Mouse (Mus musculus): ENCODE measurements around the gene Uts2r. TPM values are rescaled to one million over a fixed set of nuclear protein-coding genes. Genes with fewer than 3 reads are reported as not detected.

Gene Uts2r
- polyA plus RNA-seq, 1 experiment from 2014 or later, result not detected

- Histone ChIP-seq H3K9ac (no peak overlapping the region), H3K4me3 (replicated peaks) (no peak overlapping the region), H3K27me3 (replicated peaks) (no peaks in the 10 kb centered on the region), H3K36me3 (no peaks in the 10 kb centered on the region), H3K4me1 (peaks cover 3% of the 10 kb centered on the region; the same call in 1 of the 2 replicates), H3K27ac (no peak overlapping the region), H3K9me3 (no peaks in the 10 kb centered on the region), H3K4me2 (no peak overlapping the region)
- WGBS, result 61% methylated on average over 3 of the region's 3 CpGs
- ATAC-seq (ENCODE audit: insufficient read depth, low FRiP score, low read depth), result no peak
Measured at GRCm38 (mm10) chr11:121174234-121174633, 14.2 kb downstream of the Uts2r start.

- peak; percentile 63; the same call in 1 of the 2 replicates for ATAC-seq (ENCODE audit: insufficient read depth, low FRiP score, low read depth)
- Histone ChIP-seq H3K4me1 (peaks cover 3% of the 10 kb centered on the region; the same call in 1 of the 2 replicates), H3K9me3 (no peaks in the 10 kb centered on the region), H3K9ac (no peak overlapping the region), H3K36me3 (no peaks in the 10 kb centered on the region), H3K4me2 (no peak overlapping the region), H3K27ac (no peak overlapping the region), H3K4me3 (replicated peaks) (no peak overlapping the region), H3K27me3 (replicated peaks) (no peaks in the 10 kb centered on the region)
- WGBS, result 57% methylated on average over 12 of the region's 12 CpGs
Measured at GRCm38 (mm10) chr11:121176285-121177270, 16.5 kb downstream of the Uts2r start.

- Histone ChIP-seq H3K36me3 (no peaks in the 10 kb centered on the region), H3K9me3 (no peaks in the 10 kb centered on the region), H3K4me3 (replicated peaks) (no peak overlapping the region), H3K27ac (no peak overlapping the region), H3K4me1 (no peaks in the 10 kb centered on the region), H3K27me3 (replicated peaks) (no peaks in the 10 kb centered on the region), H3K9ac (no peak overlapping the region), H3K4me2 (no peak overlapping the region)
- no peak for ATAC-seq (ENCODE audit: insufficient read depth, low FRiP score, low read depth)
- 85% methylated on average over 3 of the region's 3 CpGs for WGBS
Measured at GRCm38 (mm10) chr11:121189681-121190080, 29.6 kb downstream of the Uts2r start.

- Histone ChIP-seq H3K4me1 (no peaks in the 10 kb centered on the region), H3K4me3 (replicated peaks) (no peak overlapping the region), H3K9me3 (no peaks in the 10 kb centered on the region), H3K27me3 (replicated peaks) (no peaks in the 10 kb centered on the region), H3K4me2 (no peak overlapping the region), H3K9ac (no peak overlapping the region), H3K36me3 (no peaks in the 10 kb centered on the region), H3K27ac (no peak overlapping the region)
- no peak for ATAC-seq (ENCODE audit: insufficient read depth, low FRiP score, low read depth)
- 72% methylated on average over 2 of the region's 2 CpGs for WGBS
Measured at GRCm38 (mm10) chr11:121192742-121193141, 32.7 kb downstream of the Uts2r start.

- Histone ChIP-seq H3K4me2 (no peak overlapping the region), H3K4me3 (replicated peaks) (no peak overlapping the region), H3K36me3 (no peaks in the 10 kb centered on the region), H3K27me3 (replicated peaks) (no peaks in the 10 kb centered on the region), H3K9ac (no peak overlapping the region), H3K4me1 (no peaks in the 10 kb centered on the region), H3K27ac (no peak overlapping the region), H3K9me3 (no peaks in the 10 kb centered on the region)
- no peak for ATAC-seq (ENCODE audit: insufficient read depth, low FRiP score, low read depth)
- WGBS, result 74% methylated on average over 3 of the region's 3 CpGs
Measured at GRCm38 (mm10) chr11:121193415-121193814, 33.3 kb downstream of the Uts2r start.

- H3K27ac ChIP-seq, result no peak overlapping the region
- 21% methylated on average over 2 of the region's 2 CpGs for WGBS
Measured at GRCm38 (mm10) chr11:121198622-121199021, 38.6 kb downstream of the Uts2r start.

GRCm38 (mm10) chr11:121199851-121200250 is 39.8 kb downstream of the Uts2r start:
- 71% methylated on average over 4 of the region's 4 CpGs for WGBS
- Histone ChIP-seq H3K27ac (no peak overlapping the region), H3K9me3 (no peaks in the 10 kb centered on the region), H3K36me3 (no peaks in the 10 kb centered on the region), H3K9ac (no peak overlapping the region), H3K4me1 (peaks cover 9% of the 10 kb centered on the region; the same call in 1 of the 2 replicates), H3K4me2 (no peak overlapping the region), H3K27me3 (replicated peaks) (no peaks in the 10 kb centered on the region), H3K4me3 (replicated peaks) (no peak overlapping the region)
- no peak for ATAC-seq (ENCODE audit: insufficient read depth, low FRiP score, low read depth)

More at GRCm38 (mm10) chr11:121198622-121199021, 38.6 kb downstream of the Uts2r start:
- H3K9ac ChIP-seq, result no peak overlapping the region
- no peaks in the 10 kb centered on the region for H3K36me3 ChIP-seq
- no peaks in the 10 kb centered on the region for H3K27me3 ChIP-seq (replicated peaks)
- H3K9me3 ChIP-seq, result no peaks in the 10 kb centered on the region
- H3K4me3 ChIP-seq (replicated peaks), result no peak overlapping the region
- peaks cover 3% of the 10 kb centered on the region; the same call in 1 of the 2 replicates for H3K4me1 ChIP-seq
- no peak for ATAC-seq (ENCODE audit: insufficient read depth, low FRiP score, low read depth)
- no peak overlapping the region for H3K4me2 ChIP-seq

- no peak overlapping the region for H3K9ac ChIP-seq
- no peak overlapping the region for H3K4me2 ChIP-seq
- peaks cover 14% of the 10 kb centered on the region for H3K4me1 ChIP-seq
- H3K36me3 ChIP-seq, result no peaks in the 10 kb centered on the region
- H3K4me3 ChIP-seq (replicated peaks), result no peak overlapping the region
- no peak overlapping the region for H3K27ac ChIP-seq
- H3K9me3 ChIP-seq, result no peaks in the 10 kb centered on the region
- 90% methylated on average over 6 of the region's 6 CpGs for whole genome bisulfite sequencing
- no peaks in the 10 kb centered on the region for H3K27me3 ChIP-seq (replicated peaks)
- ATAC-seq (ENCODE audit: insufficient read depth, low FRiP score, low read depth), result no peak
Measured at GRCm38 (mm10) chr11:121200781-121201180, 40.7 kb downstream of the Uts2r start.

- Histone ChIP-seq H3K27ac (no peak overlapping the region), H3K9me3 (no peaks in the 10 kb centered on the region), H3K27me3 (replicated peaks) (no peaks in the 10 kb centered on the region), H3K4me2 (no peak overlapping the region), H3K9ac (no peak overlapping the region), H3K4me3 (replicated peaks) (no peak overlapping the region), H3K36me3 (no peaks in the 10 kb centered on the region), H3K4me1 (peaks cover 14% of the 10 kb centered on the region)
- no peak for ATAC-seq (ENCODE audit: insufficient read depth, low FRiP score, low read depth)
- 35% methylated on average over 11 of the region's 11 CpGs for WGBS
Measured at GRCm38 (mm10) chr11:121201436-121202198, 41.5 kb downstream of the Uts2r start.

- no peaks in the 10 kb centered on the region for H3K9me3 ChIP-seq
- H3K9ac ChIP-seq, result no peak overlapping the region
- peak overlapping the region; percentile 78 for H3K4me3 ChIP-seq (replicated peaks)
- no peak for ATAC-seq (ENCODE audit: insufficient read depth, low FRiP score, low read depth)
- H3K36me3 ChIP-seq, result peaks cover 4% of the 10 kb centered on the region; the same call in 1 of the 2 replicates
- H3K4me1 ChIP-seq, result peaks cover 14% of the 10 kb centered on the region
- 1% methylated on average over 5 of the region's 5 CpGs for WGBS
- H3K4me2 ChIP-seq, result peak overlapping the region; percentile 86
- H3K27me3 ChIP-seq (replicated peaks), result no peaks in the 10 kb centered on the region
- peak overlapping the region; percentile 51 for H3K27ac ChIP-seq
Measured at GRCm38 (mm10) chr11:121203859-121204160, 43.7 kb downstream of the Uts2r start.

- ATAC-seq (ENCODE audit: insufficient read depth, low FRiP score, low read depth), result peak; percentile 99
- H3K27ac ChIP-seq, result peak within 1 kb of the TSS; percentile 90
- WGBS, result under 1% methylated on average over 70 of the region's 70 CpGs
- peaks cover 14% of the 10 kb centered on the region for H3K4me1 ChIP-seq
- peak within 1 kb of the TSS; percentile 77 for H3K9ac ChIP-seq
- no peaks in the 10 kb centered on the region for H3K9me3 ChIP-seq
- peak within 1 kb of the TSS; percentile 86 for H3K4me2 ChIP-seq
- no peaks in the 10 kb centered on the region for H3K27me3 ChIP-seq (replicated peaks)
- peak within 1 kb of the TSS; percentile 78 for H3K4me3 ChIP-seq (replicated peaks)
- H3K36me3 ChIP-seq, result peaks cover 4% of the 10 kb centered on the region; the same call in 1 of the 2 replicates
Measured at GRCm38 (mm10) chr11:121204161-121205006, 44.3 kb downstream of the Uts2r start, which contains the start of the genes Hexdc and Ogfod3. Gene Hexdc, plus strand, starts transcription at chr11:121204433. Gene Ogfod3, minus strand, starts transcription at chr11:121204711.

Measured in stomach, embryonic 15.5 days (tissue).